Mouse (Mus musculus) midbrain, postnatal 0 days (tissue): ENCODE measurements at regions not wholly inside any gene's neighbourhood (a gene's known extent, or its start where the extent isn't known, plus 50 kb on each side); places are given as distances from the start of the nearest gene placed in this dataset.

Experiments used
- ATAC-seq: fragments of 200-750 bp; cut with Nextera tagmentation; 2 replicates; pipeline ENCODE4 v1.8.0; 2017; ENCODE audit warnings: moderate number of reproducible peaks, mild to moderate bottlenecking, moderate TSS enrichment, moderate library complexity; ENCODE audit not compliant: low FRiP score
- DNase-seq: peaks from one replicate; pipeline ENCODE4 v3.0.0-alpha.2; 2015; ENCODE audit warnings: low spot score
- H3K27ac ChIP-seq: fragments of 300-500 bp; sonication (generic); 2 replicates; pipeline ENCODE4 v1.5.1; 2014; ENCODE audit warnings: low read depth, mild to moderate bottlenecking, low read length, mixed read lengths
- H3K27me3 ChIP-seq: fragments of 300-500 bp; sonication (generic); 2 replicates; pipeline ENCODE4 v1.6.1; 2014; ENCODE audit warnings: low read length, control low read depth, mixed read lengths; ENCODE audit not compliant: insufficient read depth
- H3K36me3 ChIP-seq: fragments of 300-500 bp; sonication (generic); 2 replicates; pipeline ENCODE4 v1.6.1; 2014; ENCODE audit warnings: low read length, control low read depth, mixed read lengths; ENCODE audit not compliant: insufficient read depth
- H3K4me1 ChIP-seq: fragments of 300-500 bp; sonication (generic); 2 replicates; pipeline ENCODE4 v1.6.1; 2014; ENCODE audit warnings: mild to moderate bottlenecking, control low read depth, antibody characterized with exemption, low read length, mixed read lengths; ENCODE audit not compliant: insufficient read depth
- H3K4me2 ChIP-seq: fragments of 300-500 bp; sonication (generic); 2 replicates; pipeline ENCODE4 v1.6.1; 2014; ENCODE audit warnings: low read depth, mild to moderate bottlenecking, low read length, mixed read lengths; ENCODE audit not compliant: poor library complexity, severe bottlenecking
- H3K4me3 ChIP-seq: fragments of 300-500 bp; sonication (generic); 2 replicates; pipeline ENCODE4 v1.5.1; 2014; ENCODE audit warnings: low read depth, mild to moderate bottlenecking, low read length, moderate library complexity
- H3K9ac ChIP-seq: fragments of 300-500 bp; sonication (generic); replicated peaks from 2 replicates; pipeline ENCODE4 v1.6.1; 2014; ENCODE audit warnings: mild to moderate bottlenecking, low read length, moderate library complexity, mixed read lengths; ENCODE audit not compliant: poor library complexity, severe bottlenecking
- H3K9me3 ChIP-seq: fragments of 300-500 bp; sonication (generic); 2 replicates; pipeline ENCODE4 v1.6.1; 2016; ENCODE audit warnings: low read length, control low read depth
- CTCF ChIP-seq: IDR thresholded peaks from 2 replicates; pipeline ENCODE4 v1.5.1; 2016; ENCODE audit warnings: antibody characterized with exemption, mild to moderate bottlenecking
- WGBS: fragments of 180-500 bp; shearing (Covaris S2); extraction: QIAGEN DNeasy Blood & Tissue Kit; methylation state at CpG from one replicate; pipeline ENCODE4 v1.1.7; 2014; 5-methylcytosine and 5-hydroxymethylcytosine counted together

DNA sequence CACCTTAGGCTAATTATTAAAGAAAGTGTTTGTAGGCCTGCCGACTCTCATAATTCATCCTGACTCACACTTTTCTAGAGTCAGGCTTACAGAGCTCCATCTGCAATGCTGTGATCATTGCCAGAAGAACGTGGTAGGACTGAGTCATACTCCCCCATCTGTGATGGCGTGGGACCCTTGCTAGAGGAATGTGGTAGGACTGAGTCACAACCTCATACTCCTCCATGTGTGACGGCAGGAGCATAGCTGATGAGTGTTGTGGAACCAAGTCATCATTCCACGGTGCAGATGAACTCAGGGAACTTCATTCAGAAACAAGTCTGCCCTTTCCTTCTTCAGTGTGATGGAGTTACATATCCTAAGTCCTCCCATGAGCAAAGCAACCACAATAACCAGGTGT, 193.4 kb upstream of the Nrp1 start:
- Histone ChIP-seq H3K4me1 (no peaks in the 10 kb centered on the region), H3K4me2 (no peak overlapping the region), H3K9me3 (no peaks in the 10 kb centered on the region), H3K27ac (no peak overlapping the region), H3K9ac (no peak overlapping the region), H3K36me3 (no peaks in the 10 kb centered on the region), H3K27me3 (no peaks in the 10 kb centered on the region), H3K4me3 (no peak overlapping the region)
- TF ChIP-seq CTCF: no peak
- no peak for ATAC-seq
- no peak for DNase-seq
- WGBS: 94% methylated on average over 5 of the region's 5 CpGs

DNA sequence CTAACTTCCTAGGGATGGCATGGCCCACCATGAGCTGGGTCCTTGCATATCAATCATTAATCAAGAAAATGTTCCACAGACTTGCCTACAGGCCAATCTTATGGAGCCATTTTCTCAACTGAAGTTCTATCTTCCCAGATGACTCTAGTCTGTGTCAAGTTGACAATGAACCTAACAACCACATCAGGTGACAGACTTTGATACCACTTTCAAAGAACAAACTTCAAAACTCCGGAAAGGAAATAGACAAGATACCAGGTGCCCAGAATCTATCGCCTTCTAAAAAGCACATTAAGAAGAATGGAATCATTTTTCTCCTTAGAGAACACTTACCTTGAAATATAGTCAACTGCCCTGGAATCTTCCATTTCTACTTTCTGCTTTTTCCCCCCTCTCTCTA, 192.8 kb upstream of the Nrp1 start:
- H3K36me3 ChIP-seq: no peaks in the 10 kb centered on the region
- DNase-seq (no peak), ATAC-seq (no peak)
- no peak for TF ChIP-seq CTCF
- WGBS: 99% methylated on average over 2 of the region's 2 CpGs
- no peak overlapping the region for H3K9ac ChIP-seq
- no peaks in the 10 kb centered on the region for H3K27me3 ChIP-seq
- no peaks in the 10 kb centered on the region for H3K9me3 ChIP-seq
- no peaks in the 10 kb centered on the region for H3K4me1 ChIP-seq
- H3K27ac ChIP-seq: no peak overlapping the region
- no peak overlapping the region for H3K4me2 ChIP-seq
- H3K4me3 ChIP-seq: no peak overlapping the region

DNA sequence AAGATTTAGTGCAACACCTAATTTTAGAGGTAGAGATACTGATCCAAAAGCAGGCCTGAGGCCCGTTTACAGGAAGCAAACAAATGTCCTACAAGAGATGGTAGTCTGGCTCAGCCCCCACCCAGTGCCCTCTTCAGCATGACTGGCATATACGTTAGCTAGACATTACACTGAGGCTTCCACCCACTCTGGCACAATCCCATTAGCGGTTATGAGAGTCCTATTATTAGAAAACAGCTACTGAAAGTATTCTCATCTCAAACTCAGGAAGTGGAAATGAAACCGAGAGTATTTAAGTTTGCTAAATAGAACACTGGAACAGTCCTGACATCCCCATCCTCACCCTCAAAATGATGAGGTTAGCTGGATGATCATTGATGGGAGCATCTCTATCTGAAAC, 192.3 kb upstream of the Nrp1 start:
- no peak for DNase-seq
- Histone ChIP-seq H3K27ac (no peak overlapping the region), H3K9ac (no peak overlapping the region), H3K4me3 (no peak overlapping the region), H3K4me1 (no peaks in the 10 kb centered on the region), H3K9me3 (no peaks in the 10 kb centered on the region), H3K27me3 (no peaks in the 10 kb centered on the region), H3K36me3 (no peaks in the 10 kb centered on the region), H3K4me2 (no peak overlapping the region)
- TF ChIP-seq CTCF: no peak
- 88% methylated on average over 4 of the region's 4 CpGs for WGBS
- ATAC-seq: no peak

DNA sequence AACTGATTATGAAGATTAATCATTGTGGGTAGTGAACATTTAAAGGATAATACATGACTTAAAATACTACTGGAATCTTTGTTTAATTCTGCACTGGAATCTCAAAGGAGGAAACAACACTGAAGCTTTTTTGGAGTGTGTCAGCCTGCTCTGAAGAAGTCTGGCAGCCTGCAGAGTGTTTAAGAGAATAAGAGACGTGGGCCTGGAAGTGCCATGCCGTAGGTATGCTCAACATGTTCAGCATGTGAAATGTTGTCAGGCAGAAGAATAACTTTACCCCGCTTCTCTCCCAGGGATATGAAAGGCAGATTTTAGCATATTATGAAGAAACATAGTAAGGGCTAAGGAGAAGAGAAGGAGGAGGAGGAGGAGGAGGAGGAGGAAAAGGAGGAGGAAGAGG, 189.6 kb upstream of the Nrp1 start:
- no peak for TF ChIP-seq CTCF
- Histone ChIP-seq H3K4me2 (no peak overlapping the region), H3K4me1 (no peaks in the 10 kb centered on the region), H3K9ac (no peak overlapping the region), H3K9me3 (no peaks in the 10 kb centered on the region), H3K27ac (no peak overlapping the region), H3K27me3 (no peaks in the 10 kb centered on the region), H3K4me3 (no peak overlapping the region), H3K36me3 (no peaks in the 10 kb centered on the region)
- ATAC-seq (no peak), DNase-seq (no peak)
- WGBS: 66% methylated on average over 3 of the region's 3 CpGs

DNA sequence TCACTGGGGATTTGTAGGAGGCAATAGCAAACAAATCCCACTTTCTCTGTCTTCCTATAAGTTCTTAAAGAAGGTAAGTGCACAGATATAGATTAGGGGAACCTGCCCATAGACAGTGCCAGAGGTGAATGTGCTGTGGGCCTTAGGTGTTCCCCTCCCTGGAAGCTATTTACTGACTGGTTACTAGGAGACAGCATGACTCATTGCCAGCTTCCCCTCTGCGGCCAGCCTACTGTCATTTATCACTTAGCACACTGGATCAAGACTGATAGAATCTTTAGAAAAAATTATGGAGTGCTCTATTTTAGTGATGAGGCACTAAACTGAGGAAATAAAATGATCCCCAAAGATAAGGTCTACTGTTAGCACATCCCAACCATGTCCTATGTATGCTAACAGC, 187.3 kb upstream of the Nrp1 start:
- Histone ChIP-seq H3K9me3 (no peaks in the 10 kb centered on the region), H3K4me1 (no peaks in the 10 kb centered on the region), H3K27ac (no peak overlapping the region), H3K4me3 (no peak overlapping the region), H3K9ac (no peak overlapping the region), H3K4me2 (no peak overlapping the region), H3K36me3 (no peaks in the 10 kb centered on the region), H3K27me3 (no peaks in the 10 kb centered on the region)
- 82% methylated on average over 1 of the region's 1 CpGs for WGBS
- no peak for DNase-seq
- no peak for TF ChIP-seq CTCF
- no peak for ATAC-seq

DNA sequence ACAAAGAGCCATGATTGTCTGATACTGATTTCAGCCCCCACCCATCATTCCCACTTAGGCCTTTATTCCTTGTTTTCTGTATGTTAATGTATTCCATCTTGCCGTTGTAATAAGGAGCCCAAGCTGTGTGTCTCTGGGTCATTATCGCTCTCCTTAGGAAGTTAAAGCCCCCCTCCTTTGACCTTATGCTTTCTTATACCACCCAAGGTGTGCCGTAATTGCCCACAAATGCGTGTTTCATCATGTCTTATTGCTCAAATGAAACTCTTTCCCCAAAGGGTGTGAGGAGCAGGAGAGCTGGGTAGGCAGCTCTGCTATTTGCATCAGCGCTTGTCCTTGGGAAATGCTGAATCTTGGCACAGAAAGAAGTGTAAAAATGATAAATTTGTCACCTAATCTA, 178.2 kb upstream of the Nrp1 start:
- Histone ChIP-seq H3K36me3 (no peaks in the 10 kb centered on the region), H3K4me3 (no peak overlapping the region), H3K27ac (no peak overlapping the region), H3K4me2 (no peak overlapping the region), H3K9me3 (no peaks in the 10 kb centered on the region), H3K27me3 (no peaks in the 10 kb centered on the region), H3K9ac (no peak overlapping the region), H3K4me1 (no peaks in the 10 kb centered on the region)
- ATAC-seq (no peak), DNase-seq (peak; percentile 6)
- WGBS: 61% methylated on average over 5 of the region's 5 CpGs
- no peak for TF ChIP-seq CTCF

DNA sequence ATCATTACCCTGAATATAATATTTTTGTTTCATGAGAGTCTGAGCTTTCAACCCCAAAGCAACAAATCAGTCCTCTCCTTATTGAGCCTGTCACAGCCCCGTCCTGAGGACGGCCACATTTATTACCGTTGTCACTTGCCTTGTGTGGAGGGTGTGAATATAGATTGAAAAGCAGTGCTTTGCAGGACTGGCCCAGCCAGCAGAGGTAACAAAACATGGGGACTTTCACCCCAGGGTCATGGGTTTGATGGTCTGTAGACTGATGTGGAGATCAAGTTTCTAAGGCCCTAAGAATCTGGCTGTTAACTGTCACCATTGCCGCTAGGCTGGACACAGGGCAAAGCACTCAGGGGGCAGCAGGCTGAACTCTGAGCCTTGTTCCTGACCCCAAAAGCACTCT, 175.3 kb upstream of the Nrp1 start:
- 85% methylated on average over 4 of the region's 4 CpGs for WGBS
- Histone ChIP-seq H3K4me1 (no peaks in the 10 kb centered on the region), H3K4me2 (no peak overlapping the region), H3K9me3 (no peaks in the 10 kb centered on the region), H3K27me3 (no peaks in the 10 kb centered on the region), H3K9ac (no peak overlapping the region), H3K27ac (no peak overlapping the region), H3K4me3 (no peak overlapping the region), H3K36me3 (no peaks in the 10 kb centered on the region)
- DNase-seq (no peak), ATAC-seq (no peak)
- no peak for TF ChIP-seq CTCF
